Mouse (Mus musculus): ENCODE measurements around the gene Zc3h14.

GRCm38 (mm10) chr12:98733165-98733564 is 13.6 kb upstream of the Zc3h14 start:
- TF ChIP-seq CTCF (IDR thresholded peaks at IDR 0.05; ENCODE audit: low read depth): no peak
- TF ChIP-seq EP300 (IDR thresholded peaks at IDR 0.05; ENCODE audit: low read depth): no peak
